Mouse (Mus musculus) cerebellum, adult 2 months (tissue): ENCODE results near the gene Necab2. TPM values are rescaled to one million over a fixed set of nuclear protein-coding genes. Genes with fewer than 3 reads are reported as not detected.

Experiments used
- DNase-seq, 2 experiments: peaks; one replicate each; pipeline ENCODE4 v3.0.0; 2021
- H3K27ac ChIP-seq: fragments of 200-500 bp; 2 replicates; pipeline ENCODE4 v1.5.1; 2012; ENCODE audit warnings: low read length, control low read depth, inconsistent platforms; ENCODE audit not compliant: insufficient read depth
- H3K27me3 ChIP-seq: fragments of 200-500 bp; 2 replicates; pipeline ENCODE4 v1.6.1; 2012; ENCODE audit warnings: inconsistent platforms, mild to moderate bottlenecking, low read length, moderate library complexity; ENCODE audit not compliant: control insufficient read depth, insufficient read depth
- H3K4me1 ChIP-seq: fragments of 200-500 bp; 2 replicates; pipeline ENCODE4 v1.6.1; 2011; ENCODE audit warnings: low read length; ENCODE audit not compliant: control insufficient read depth, insufficient read depth
- H3K4me3 ChIP-seq: fragments of 200-500 bp; replicated peaks from 2 replicates; pipeline ENCODE3; 2011; ENCODE audit warnings: mild to moderate bottlenecking, low read depth, low read length, control low read depth; ENCODE audit not compliant: insufficient read depth
- CTCF ChIP-seq: fragments of 200-500 bp; IDR thresholded peaks from 2 replicates; pipeline ENCODE4 v1.5.1; 2011; ENCODE audit warnings: low read depth, mild to moderate bottlenecking, control low read depth, low read length, moderate library complexity, borderline replicate concordance; ENCODE audit not compliant: insufficient read depth
- POLR2A ChIP-seq: fragments of 200-500 bp; IDR thresholded peaks from 2 replicates; pipeline ENCODE4 v1.6.1; 2011; ENCODE audit warnings: low read length, control low read depth, borderline replicate concordance; ENCODE audit not compliant: insufficient read depth
- WGBS: fragments of 180-500 bp; shearing (Covaris S2); methylation state at CpG from one replicate; pipeline ENCODE4 v1.1.7; 2018; 5-methylcytosine and 5-hydroxymethylcytosine counted together
- polyA plus RNA-seq: library from polyadenylated mRNA; depleted of rRNA; stranded (reverse); fragments of >200 nt; gene quantifications from 2 replicates; pipeline ENCODE4 v1.2.3, GENCODE M21; 2012

Gene Necab2
- polyA plus RNA-seq, 1 experiment = 26.6 TPM

DNA sequence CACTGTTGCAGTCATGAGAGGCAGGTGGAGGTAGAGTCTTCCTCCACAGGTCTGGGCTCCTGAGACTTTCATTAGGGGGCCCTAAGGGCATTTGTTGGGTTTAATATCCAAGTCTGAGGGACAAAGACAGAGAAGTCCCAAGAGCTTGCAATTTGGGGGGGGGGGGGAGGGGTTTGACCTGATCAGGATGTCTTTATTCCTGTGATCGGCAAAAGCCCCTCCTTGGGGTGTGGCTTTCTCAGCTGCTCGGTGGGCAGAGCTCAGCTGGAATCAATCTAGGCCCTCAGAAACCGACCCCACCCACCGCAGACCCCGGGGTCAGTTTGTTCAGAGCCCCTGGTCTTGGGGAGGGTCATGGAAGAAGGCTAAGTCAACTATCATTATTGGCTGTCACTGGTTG, 55.1 kb downstream of the Necab2 start, which contains the start of gene Slc38a8:
Slc38a8 (minus strand) TSS at position 101 of the 400 bp plus-strand sequence.
- no peak within 1 kb of the TSS for H3K4me3 ChIP-seq
- no peak for DNase-seq
- no peaks in the 10 kb centered on the region for H3K27me3 ChIP-seq
- no peak for TF ChIP-seq CTCF
- H3K4me1 ChIP-seq = peaks cover 18% of the 10 kb centered on the region
- 65% methylated on average over 5 of the region's 5 CpGs for WGBS
- H3K27ac ChIP-seq = no peak within 1 kb of the TSS

DNA sequence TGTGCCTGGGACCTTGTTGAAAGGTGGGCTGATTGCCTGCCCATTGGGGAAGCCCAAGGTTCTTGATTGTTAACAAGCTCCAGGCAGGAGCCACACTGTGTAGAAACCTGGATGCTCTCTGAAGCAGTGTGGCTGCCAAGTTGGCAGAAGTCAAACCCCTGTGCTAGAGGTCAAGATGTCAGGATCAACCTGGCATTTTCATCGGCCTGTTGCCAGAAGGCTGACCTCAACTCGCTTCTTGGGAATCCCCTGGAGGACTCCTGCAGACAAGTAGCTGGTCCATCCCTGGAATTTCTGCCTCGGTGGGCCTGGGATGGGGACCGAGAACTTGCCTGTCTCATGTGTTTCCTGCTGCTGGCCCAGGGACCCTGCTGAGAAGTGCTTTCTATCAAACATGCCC, 55.6 kb downstream of the Necab2 start:
- 43% methylated on average over 4 of the region's 4 CpGs for WGBS
- Histone ChIP-seq H3K27me3 (no peaks in the 10 kb centered on the region), H3K4me1 (peaks cover 18% of the 10 kb centered on the region), H3K27ac (no peak overlapping the region), H3K4me3 (no peak overlapping the region)
- DNase-seq = peak; percentile 34 to 51
- no peak for TF ChIP-seq CTCF
- no peak for TF ChIP-seq POLR2A

DNA sequence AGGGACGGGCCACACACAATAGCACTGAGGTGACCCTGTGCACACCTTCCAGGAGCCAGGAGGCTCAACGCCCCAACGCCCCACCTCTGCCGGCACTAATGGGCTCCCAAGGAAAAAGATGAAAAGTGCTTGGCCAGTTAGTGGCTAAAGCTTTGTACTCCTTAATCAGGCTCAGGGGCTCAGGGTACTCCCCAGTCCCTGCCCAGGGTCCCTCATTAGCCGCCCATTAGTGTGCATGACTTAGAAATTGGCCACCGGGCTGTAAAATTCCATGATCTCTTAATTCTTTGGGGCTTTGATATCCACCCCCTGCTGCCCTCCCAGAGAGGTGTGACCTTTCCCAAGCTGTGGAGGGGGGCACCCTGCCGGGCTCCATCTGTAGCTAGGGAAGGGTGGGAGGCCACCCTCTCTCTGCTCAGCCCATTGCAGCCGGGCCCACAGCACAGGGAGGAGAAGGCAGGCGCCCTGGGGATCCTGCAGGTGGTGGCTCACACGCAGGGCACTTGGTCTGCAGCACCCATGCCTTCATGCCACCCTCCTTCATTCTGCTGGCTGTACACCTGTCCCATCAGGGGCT, 56.8 kb downstream of the Necab2 start:
- 40% methylated on average over 10 of the region's 10 CpGs for WGBS
- H3K4me1 ChIP-seq = peaks cover 18% of the 10 kb centered on the region
- no peak overlapping the region for H3K4me3 ChIP-seq
- no peak overlapping the region for H3K27ac ChIP-seq
- no peak for TF ChIP-seq CTCF
- no peak for TF ChIP-seq POLR2A
- H3K27me3 ChIP-seq = no peaks in the 10 kb centered on the region
- DNase-seq = peak; percentile 48 to 51

DNA sequence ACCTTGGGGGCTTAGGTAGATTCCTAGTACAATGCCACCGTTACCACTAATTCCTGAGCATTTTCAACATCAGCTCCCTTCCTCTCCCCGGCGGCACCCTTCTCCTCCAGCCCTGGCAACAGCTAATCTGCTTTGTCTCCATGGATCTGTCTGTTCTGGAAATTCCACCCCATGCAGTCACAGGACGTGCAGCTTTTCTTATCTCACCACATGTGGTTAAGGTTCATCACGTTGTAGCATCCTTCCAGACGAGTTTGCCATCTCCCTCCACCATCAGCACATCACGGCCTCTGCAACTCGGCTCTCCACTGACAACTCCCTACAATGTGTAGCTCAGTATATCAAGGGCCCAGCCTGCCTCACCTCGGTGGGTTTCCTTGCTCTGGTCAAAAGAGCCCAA, 59.0 kb downstream of the Necab2 start:
- Histone ChIP-seq H3K27ac (no peak overlapping the region), H3K4me1 (peaks cover 20% of the 10 kb centered on the region), H3K4me3 (no peak overlapping the region), H3K27me3 (no peaks in the 10 kb centered on the region)
- no peak for DNase-seq
- WGBS = 67% methylated on average over 9 of the region's 9 CpGs
- TF ChIP-seq CTCF = no peak

DNA sequence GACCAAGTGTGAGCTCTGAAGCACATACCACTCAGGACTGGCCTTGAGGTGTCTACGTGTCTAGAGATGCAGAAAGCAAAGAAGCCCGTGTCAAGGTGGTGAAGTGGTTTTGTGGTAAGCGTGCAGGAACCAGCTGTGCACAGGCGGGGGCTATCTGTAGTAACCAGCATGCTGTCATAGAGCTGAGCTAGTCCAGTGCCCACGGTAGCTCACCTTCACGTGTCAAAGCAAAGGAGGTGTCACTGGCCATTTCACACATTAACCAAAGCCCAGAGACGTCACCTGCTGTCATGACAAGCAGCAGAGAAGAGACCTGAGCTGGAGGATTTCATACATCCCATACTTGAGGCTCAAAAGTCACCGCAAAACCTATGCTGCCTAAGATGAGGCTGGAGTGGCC, 59.6 kb downstream of the Necab2 start:
- H3K27ac ChIP-seq = no peak overlapping the region
- H3K4me1 ChIP-seq = peaks cover 24% of the 10 kb centered on the region
- no peak for TF ChIP-seq CTCF
- TF ChIP-seq POLR2A = no peak
- H3K4me3 ChIP-seq = no peak overlapping the region
- 80% methylated on average over 8 of the region's 8 CpGs for WGBS
- H3K27me3 ChIP-seq = no peaks in the 10 kb centered on the region
- DNase-seq = no peak

DNA sequence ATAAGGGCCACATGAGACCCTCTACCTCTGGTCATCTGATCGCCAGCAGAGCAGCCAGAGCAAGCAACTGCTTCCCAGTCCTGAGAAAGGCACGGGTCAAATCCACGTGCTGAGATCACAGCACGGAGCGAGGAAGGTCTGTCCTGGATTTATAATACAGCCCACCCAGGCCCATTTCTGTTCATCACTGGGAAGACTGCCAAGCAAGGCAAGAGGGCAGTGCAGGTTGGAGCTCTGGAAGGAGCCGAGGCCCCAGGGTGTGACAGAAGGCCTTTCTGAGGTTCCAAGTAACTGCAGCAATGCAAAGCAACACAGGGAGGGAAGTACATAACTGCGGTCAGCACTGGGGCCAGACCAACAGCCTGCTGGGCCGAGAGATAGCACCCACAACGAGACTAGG, 64.0 kb downstream of the Necab2 start:
- no peak for TF ChIP-seq POLR2A
- no peak for TF ChIP-seq CTCF
- DNase-seq = peak in 1 of 2 experiments; percentile 23
- peaks cover 14% of the 10 kb centered on the region for H3K4me1 ChIP-seq
- no peak overlapping the region for H3K4me3 ChIP-seq
- H3K27ac ChIP-seq = no peak overlapping the region
- H3K27me3 ChIP-seq = no peaks in the 10 kb centered on the region
- 27% methylated on average over 9 of the region's 9 CpGs for WGBS

DNA sequence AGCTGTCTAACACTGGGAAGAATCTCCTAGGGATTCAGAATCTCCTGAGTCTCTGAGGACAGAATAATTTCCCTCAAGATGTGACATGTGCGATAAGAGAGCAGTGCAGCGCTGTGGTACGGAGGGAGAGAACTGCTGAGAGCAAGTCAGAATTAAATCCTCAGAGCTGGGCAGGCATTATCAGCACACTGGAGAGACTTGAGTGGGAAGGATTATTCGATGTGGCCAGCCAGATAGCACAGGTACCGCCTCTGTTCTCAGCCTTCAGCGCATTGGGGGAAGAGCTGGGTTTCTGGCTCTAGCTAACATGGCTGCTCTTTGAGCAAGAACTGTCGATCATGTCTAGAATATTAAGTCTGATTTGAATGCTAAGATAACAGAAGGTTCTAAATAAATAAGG, 65.2 kb downstream of the Necab2 start:
- H3K27ac ChIP-seq = no peak overlapping the region
- 93% methylated on average over 7 of the region's 7 CpGs for WGBS
- H3K27me3 ChIP-seq = no peaks in the 10 kb centered on the region
- H3K4me1 ChIP-seq = peaks cover 14% of the 10 kb centered on the region
- DNase-seq = no peak
- no peak overlapping the region for H3K4me3 ChIP-seq
- TF ChIP-seq CTCF = no peak
- TF ChIP-seq POLR2A = no peak

DNA sequence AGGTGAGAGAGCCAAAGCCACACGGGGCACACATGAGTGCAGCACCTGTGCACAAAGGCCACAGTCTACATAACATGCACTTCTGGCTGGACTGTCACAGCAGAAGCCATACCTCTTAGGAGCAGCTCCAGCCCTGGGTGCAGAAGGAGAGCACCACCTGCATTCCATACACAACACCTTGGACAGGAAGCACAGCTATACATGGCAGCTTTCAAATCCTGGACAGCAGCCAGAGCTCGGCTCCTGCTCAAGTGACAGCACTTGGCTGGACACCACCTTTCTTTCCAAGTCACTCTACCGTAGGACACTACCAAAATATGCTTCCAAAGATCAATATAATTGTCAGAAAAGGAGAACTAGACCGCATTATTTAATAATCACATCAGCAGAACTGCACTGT, 66.9 kb downstream of the Necab2 start:
- TF ChIP-seq CTCF (no peak), POLR2A (no peak)
- 22% methylated on average over 4 of the region's 4 CpGs for WGBS
- no peak overlapping the region for H3K4me3 ChIP-seq

More for the DNA sequence above, 66.9 kb downstream of the Necab2 start:
- no peaks in the 10 kb centered on the region for H3K27me3 ChIP-seq
- H3K4me1 ChIP-seq = peaks cover 14% of the 10 kb centered on the region
- H3K27ac ChIP-seq = no peak overlapping the region
- DNase-seq = peak; percentile 67 to 78
